Mouse (Mus musculus): ENCODE data around the gene Egr4. TPM values are rescaled to one million over a fixed set of nuclear protein-coding genes. Genes with fewer than 3 reads are reported as not detected.

Egr4 gene
- polyA plus RNA-seq, 1 experiment: not detected

- 74% methylated on average over 1 of the region's 1 CpGs for WGBS
- no peak for DNase-seq (ENCODE audit: low read depth, low spot score)
These were observed 13.0 kb downstream of the Egr4 start for GRCm38 (mm10) chr6:85500416-85500815.

GRCm38 (mm10) chr6:85498147-85498546 is 15.2 kb downstream of the Egr4 start:
- 58% methylated on average over 9 of the region's 9 CpGs for WGBS
- no peak for DNase-seq (ENCODE audit: low read depth, low spot score)

- DNase-seq (ENCODE audit: low read depth, low spot score): no peak
These were observed 16.4 kb downstream of the Egr4 start for GRCm38 (mm10) chr6:85496976-85497375.

GRCm38 (mm10) chr6:85491606-85492005 is 21.8 kb downstream of the Egr4 start:
- 87% methylated on average over 3 of the region's 3 CpGs for WGBS
- no peak for DNase-seq (ENCODE audit: low read depth, low spot score)

GRCm38 (mm10) chr6:85490252-85490651 is 23.1 kb downstream of the Egr4 start:
- 92% methylated on average over 4 of the region's 4 CpGs for WGBS
- no peak for DNase-seq (ENCODE audit: low read depth, low spot score)

GRCm38 (mm10) chr6:85489717-85490116 is 23.7 kb downstream of the Egr4 start:
- no peak for DNase-seq (ENCODE audit: low read depth, low spot score)
- 40% methylated on average over 3 of the region's 3 CpGs for WGBS

GRCm38 (mm10) chr6:85488510-85488909 is 24.9 kb downstream of the Egr4 start:
- WGBS: 92% methylated on average over 4 of the region's 4 CpGs
- no peak for DNase-seq (ENCODE audit: low read depth, low spot score)

GRCm38 (mm10) chr6:85485738-85486137 is 27.7 kb downstream of the Egr4 start:
- DNase-seq (ENCODE audit: low read depth, low spot score): no peak
- WGBS: 79% methylated on average over 2 of the region's 2 CpGs

GRCm38 (mm10) chr6:85483843-85484721 is 29.3 kb downstream of the Egr4 start:
- DNase-seq (ENCODE audit: low read depth, low spot score): no peak
- 3% methylated on average over 92 of the region's 92 CpGs for WGBS

GRCm38 (mm10) chr6:85480685-85481084 is 32.7 kb downstream of the Egr4 start:
- WGBS: 67% methylated on average over 16 of the region's 16 CpGs
- no peak for DNase-seq (ENCODE audit: low read depth, low spot score)

GRCm38 (mm10) chr6:85479979-85480378 is 33.4 kb downstream of the Egr4 start:
- WGBS: 74% methylated on average over 5 of the region's 5 CpGs
- no peak for DNase-seq (ENCODE audit: low read depth, low spot score)

- WGBS: 41% methylated on average over 14 of the region's 14 CpGs
These were observed 35.0 kb downstream of the Egr4 start for GRCm38 (mm10) chr6:85478416-85478815.

GRCm38 (mm10) chr6:85477366-85477917 is 35.9 kb downstream of the Egr4 start:
- DNase-seq (ENCODE audit: low read depth, low spot score): no peak

More at GRCm38 (mm10) chr6:85478416-85478815, 35.0 kb downstream of the Egr4 start:
- no peak for DNase-seq (ENCODE audit: low read depth, low spot score)

GRCm38 (mm10) chr6:85475581-85475980 is 37.8 kb downstream of the Egr4 start:
- no peak for DNase-seq (ENCODE audit: low read depth, low spot score)
- 48% methylated on average over 3 of the region's 3 CpGs for WGBS

More at GRCm38 (mm10) chr6:85477366-85477917, 35.9 kb downstream of the Egr4 start:
- WGBS: 34% methylated on average over 10 of the region's 10 CpGs

- WGBS: 61% methylated on average over 5 of the region's 5 CpGs
- no peak for DNase-seq (ENCODE audit: low read depth, low spot score)
These were observed 40.8 kb downstream of the Egr4 start for GRCm38 (mm10) chr6:85472542-85472941.

- no peak for DNase-seq (ENCODE audit: low read depth, low spot score)
- WGBS: 65% methylated on average over 8 of the region's 8 CpGs
These were observed 41.4 kb downstream of the Egr4 start for GRCm38 (mm10) chr6:85471962-85472361.

GRCm38 (mm10) chr6:85469660-85470430 is 43.5 kb downstream of the Egr4 start:
- DNase-seq (ENCODE audit: low read depth, low spot score): no peak
- 61% methylated on average over 5 of the region's 5 CpGs for WGBS

GRCm38 (mm10) chr6:85465381-85465780 is 48.0 kb downstream of the Egr4 start:
- no peak for DNase-seq (ENCODE audit: low read depth, low spot score)
